Mouse (Mus musculus): ENCODE results near the gene Pcnp. TPM values are rescaled to one million over a fixed set of nuclear protein-coding genes. Genes with fewer than 3 reads are reported as not detected.

Pcnp gene
- polyA plus RNA-seq, 1 experiment from 2014 or later = 151 TPM

Small RNA genes within 50 kb of the gene (microRNA-seq; reads per million reads assigned to microRNA genes)
- not detected for gene Gm24047

Other genes with a start within 250 kb of the Pcnp start
- 2.7 and 3.1 TPM in 2 replicates for gene Nfkbiz, start 190.8 kb downstream of the Pcnp start, polyA plus RNA-seq (2014; fragmentation: Nextera tagmentation; extraction: Ambion mirVana)
- 0.50 and 0.72 TPM in 2 replicates for gene Nxpe3, start 134.5 kb downstream of the Pcnp start, polyA plus RNA-seq (2014; fragmentation: Nextera tagmentation; extraction: Ambion mirVana)
- gene Cep97, start 94.9 kb downstream of the Pcnp start, polyA plus RNA-seq (2014; fragmentation: Nextera tagmentation; extraction: Ambion mirVana) = 10.0 and 11.8 TPM in 2 replicates
- gene Rpl24, start 63.5 kb downstream of the Pcnp start, polyA plus RNA-seq (2014; fragmentation: Nextera tagmentation; extraction: Ambion mirVana) = 593 and 639 TPM in 2 replicates
- gene Zbtb11, start 55.9 kb downstream of the Pcnp start, polyA plus RNA-seq (2014; fragmentation: Nextera tagmentation; extraction: Ambion mirVana) = 12.6 and 13.8 TPM in 2 replicates
- 19.7 and 21.1 TPM in 2 replicates for gene Trmt10c, start 8.1 kb upstream of the Pcnp start, polyA plus RNA-seq (2014; fragmentation: Nextera tagmentation; extraction: Ambion mirVana)
- 22.2 and 23.8 TPM in 2 replicates for gene Senp7, start 18.6 kb upstream of the Pcnp start, polyA plus RNA-seq (2014; fragmentation: Nextera tagmentation; extraction: Ambion mirVana)
- gene Impg2, start 174.6 kb upstream of the Pcnp start, polyA plus RNA-seq (2014; fragmentation: Nextera tagmentation; extraction: Ambion mirVana) = 0.08 and 0.19 TPM in 2 replicates